Mouse (Mus musculus): Measurements from ENCODE around the gene Uhrf1bp1l.

DNA sequence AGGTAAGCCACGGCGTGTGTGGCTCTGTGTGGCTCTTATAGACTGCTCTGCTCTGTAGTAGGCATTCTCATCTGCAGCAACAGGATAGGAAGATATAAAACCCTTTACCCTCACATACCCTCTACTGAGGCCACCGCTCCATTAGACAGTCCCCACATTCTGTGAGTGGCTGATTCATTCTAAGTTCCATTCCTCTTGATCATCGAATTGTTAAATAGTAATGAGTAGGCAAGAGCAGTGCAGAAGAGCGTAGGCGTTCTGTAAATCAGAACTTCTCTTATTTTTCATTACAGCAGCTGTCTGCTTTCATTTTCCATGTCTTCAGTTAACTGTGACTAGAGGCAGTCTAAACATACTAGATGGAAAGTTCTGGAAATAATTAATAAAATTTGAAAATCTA is 31.2 kb downstream of the Uhrf1bp1l start:
- TF ChIP-seq CTCF (conservative IDR thresholded peaks at IDR 0.05; ENCODE audit: low read length) (no peak), POU5F1 (IDR thresholded peaks at IDR 0.05; ENCODE audit: borderline replicate concordance, low read length) (no peak)
